Mouse (Mus musculus) left cerebral cortex, postnatal 10 days (tissue): Measurements from ENCODE around the gene Nsun5. TPM values are rescaled to one million over a fixed set of nuclear protein-coding genes. Genes with fewer than 3 reads are reported as not detected.

Source experiments
- DNase-seq, 2 experiments: peaks; one replicate each; pipeline ENCODE4 v3.0.0; 2021 to 2022; ENCODE audit warnings: low spot score in 2 of 2, mixed read lengths in 1 of 2; ENCODE audit errors: extremely low spot score in 1 of 2
- intact Hi-C: fragments of 180-260 bp; cut with DNase I; formaldehyde crosslinking; loops from one replicate; pipeline ENCODE4 v1.15.1; 2025
- total RNA-seq, 2 experiments: library from RNA; stranded (reverse); gene quantifications; 2 replicates each; pipeline ENCODE4 v1.2.3; 2021

Nsun5 gene
- total RNA-seq: 10 to 100 TPM; 20.4 to 25.7 TPM

DNA sequence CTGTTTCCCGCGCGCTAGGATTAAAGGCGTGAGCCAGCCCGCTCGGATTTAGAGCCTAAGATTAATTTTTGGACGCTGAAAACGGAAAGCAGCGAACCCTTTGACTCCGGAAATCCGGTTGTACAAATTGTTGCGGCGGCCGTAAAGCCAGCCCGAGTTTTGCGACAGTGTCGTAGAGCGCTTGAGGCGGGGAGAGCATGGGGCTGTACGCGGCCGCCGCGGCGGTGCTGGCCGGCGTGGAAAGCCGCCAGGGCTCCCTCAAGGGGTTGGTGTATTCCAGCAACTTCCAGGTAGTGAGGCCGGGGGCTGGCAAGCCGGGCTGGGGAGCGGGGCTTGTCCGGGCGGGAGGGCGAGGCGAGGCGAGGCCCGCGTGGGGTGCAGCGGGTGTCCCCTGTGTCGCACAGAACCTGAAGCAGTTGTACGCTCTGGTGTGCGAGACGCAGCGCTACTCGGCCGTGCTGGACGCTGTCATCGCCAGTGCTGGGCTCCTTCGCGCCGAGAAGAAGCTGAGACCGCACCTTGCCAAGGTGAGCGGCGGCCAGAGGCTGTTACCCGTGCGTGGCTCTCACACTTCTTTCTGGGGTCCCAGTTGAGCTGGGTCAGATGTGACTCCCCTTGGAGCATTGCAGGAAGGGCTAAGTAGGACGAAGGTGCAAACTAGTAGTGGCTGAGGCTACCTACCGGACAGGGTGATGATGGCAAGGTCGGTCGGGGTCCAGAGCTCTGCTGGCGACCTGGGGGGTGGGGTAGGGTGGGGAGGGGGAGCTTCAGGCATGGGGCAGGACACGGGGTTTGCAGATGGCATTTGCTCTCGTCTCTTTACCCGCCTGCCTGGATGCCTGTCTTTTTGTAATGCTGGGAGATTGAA, at the start of gene Nsun5:
TSS of gene Nsun5 (plus strand) at position 167 of the 868 bp plus-strand sequence.
- intact Hi-C loops: no loop called here
- peak; percentile 93 to 97 for DNase-seq

DNA sequence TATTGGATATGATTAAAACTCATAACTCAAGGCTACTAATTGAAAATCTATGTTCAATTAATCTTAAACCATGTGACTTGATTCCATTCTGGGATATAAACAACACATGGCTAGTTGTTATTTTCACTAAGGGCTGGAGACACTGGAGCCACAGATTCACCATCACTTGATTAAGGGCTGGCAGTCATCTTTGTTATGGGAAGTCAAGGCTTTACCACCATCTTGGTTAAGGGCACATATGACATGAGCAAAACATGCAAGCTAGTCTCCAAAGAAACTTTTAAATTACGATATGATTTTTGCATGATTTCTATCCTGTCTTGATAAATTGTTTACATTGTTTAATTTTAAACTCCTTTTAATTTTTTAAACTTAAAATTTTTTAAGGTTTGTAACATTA, 47.6 kb upstream of the Nsun5 start:
- no peak for DNase-seq
- intact Hi-C loops: no loop called here

DNA sequence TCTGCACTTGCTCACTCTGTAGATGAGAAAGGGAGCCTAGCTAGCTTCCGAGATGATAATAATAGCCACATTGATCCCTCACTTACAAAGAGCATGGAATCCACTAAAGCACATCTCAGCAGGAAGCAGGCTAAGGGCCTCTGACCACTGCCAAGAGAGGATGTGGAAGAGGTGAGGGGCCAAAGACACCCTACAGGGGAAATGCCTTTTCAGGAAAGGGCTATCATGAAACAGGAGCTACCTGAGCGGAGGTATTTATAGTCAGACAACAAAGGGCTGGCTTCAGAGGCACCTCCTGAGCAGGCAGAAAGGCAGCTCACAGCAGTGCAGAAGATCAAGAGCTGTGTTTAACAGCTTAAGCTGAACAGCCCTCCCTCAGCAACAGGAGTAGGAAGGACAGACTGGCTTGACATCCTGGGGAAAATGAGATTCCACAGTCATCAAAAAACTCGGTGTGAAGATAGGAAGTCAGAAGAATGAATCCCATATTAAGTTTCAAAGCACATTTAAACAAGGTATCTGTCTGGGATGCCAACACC, 43.6 kb upstream of the Nsun5 start:
- no peak for DNase-seq
- intact Hi-C loops: no loop called here

DNA sequence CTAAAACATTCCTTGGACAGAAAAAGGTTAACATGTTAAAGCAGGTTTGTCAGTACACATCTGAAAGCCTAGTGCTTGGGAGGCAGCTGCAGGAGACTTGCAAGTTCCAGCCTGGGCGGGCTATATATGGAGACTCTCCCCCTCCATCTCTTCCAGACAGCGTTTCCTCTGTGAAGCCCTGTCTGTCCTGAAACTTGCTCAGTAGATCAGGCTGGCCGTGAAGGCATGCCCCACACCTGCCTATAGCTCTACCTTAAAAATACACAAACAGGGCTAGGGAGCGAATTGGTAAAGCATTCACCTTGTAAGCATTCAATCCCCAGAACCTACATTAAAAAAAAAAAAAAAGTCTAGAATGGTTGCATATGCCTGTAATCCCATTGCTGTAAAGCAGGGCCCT, 40.3 kb upstream of the Nsun5 start:
- DNase-seq: no peak
- intact Hi-C loops: no loop called here

DNA sequence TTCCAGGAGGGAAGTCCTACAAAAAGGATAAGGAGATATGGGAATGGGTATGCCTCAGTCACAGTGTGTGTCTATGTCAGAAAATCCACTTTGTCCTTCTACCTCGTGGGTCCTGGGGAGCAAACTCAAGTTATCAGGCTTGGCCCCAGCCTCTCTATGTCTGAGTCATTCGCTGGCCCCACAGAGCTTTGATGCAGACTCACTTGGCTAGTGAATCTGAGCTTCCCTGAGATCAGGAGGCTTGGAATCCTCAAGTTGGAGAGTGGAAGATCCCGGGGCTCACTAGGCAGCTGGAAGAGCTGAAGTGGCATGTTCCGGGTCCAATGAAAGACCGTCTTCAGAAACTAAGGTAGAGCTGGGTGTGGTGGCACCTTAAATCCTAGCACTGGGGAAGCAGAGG, 39.6 kb upstream of the Nsun5 start:
- DNase-seq: no peak
- intact Hi-C loops: no loop called here

DNA sequence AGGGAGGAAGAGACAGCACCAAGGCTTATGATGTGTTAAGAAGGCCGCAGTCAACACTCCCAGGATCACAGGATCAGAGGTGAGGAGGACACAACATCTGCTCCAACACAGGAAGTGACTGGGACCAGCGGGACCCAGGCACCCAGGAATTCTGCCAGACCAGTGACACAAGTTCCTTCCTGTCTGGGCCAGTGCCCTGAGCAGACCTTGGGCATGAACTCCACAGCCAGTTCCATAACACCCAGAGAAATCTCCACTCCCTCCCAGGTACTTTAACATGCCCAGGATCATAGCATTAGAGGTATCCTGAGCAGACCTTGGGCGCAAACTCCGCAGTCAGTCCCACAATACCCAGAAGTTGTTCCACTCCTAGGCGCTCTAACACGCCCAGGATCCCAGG, 38.6 kb upstream of the Nsun5 start:
- DNase-seq: no peak
- intact Hi-C loops: no loop called here

DNA sequence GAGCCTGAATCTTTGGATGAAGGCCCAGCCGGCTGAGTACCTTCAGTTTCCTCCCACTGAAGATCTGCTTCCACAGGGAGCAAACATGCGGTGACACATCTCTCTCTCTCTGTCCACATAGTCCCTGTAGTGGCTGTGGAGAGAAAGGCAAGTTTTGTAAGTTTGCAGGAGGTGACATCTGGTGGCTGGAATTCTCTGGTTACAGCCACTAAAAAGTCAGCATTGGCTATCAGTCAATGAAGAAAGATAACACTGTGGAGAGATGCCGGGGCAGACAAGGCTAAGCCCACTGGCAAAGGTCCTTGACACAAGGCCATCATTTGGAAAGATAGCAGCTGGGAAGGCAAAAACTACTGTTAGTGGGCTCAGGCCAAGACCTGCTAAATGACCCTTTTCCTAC, 32.2 kb upstream of the Nsun5 start:
- intact Hi-C loops: no loop called here
- no peak for DNase-seq

DNA sequence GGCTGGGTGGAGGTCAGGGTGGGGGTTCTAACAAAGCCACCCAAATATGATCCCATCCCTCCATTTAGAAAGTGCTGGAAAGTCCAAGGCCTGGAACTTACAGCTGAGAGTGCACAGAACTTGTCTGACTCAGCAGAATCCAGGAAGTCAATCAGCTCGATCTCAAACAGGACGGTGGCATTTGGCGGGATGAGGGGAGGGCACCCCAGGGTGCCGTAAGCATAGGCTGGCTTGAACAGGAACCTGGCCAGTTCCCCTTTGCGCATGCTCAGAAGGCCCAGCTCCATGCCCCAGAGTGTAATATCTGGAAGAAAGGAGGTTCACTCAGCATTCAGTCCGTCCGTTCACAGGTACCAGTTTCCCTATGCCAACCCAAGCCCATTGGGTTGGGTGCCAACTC, 23.8 kb upstream of the Nsun5 start:
- peak in 1 of 2 experiments; percentile 18 for DNase-seq
- intact Hi-C loops: loop anchor here (10.0 kb wide), 1 partner anchor 241 kb away; no protein-coding TSS in a partner anchor

DNA sequence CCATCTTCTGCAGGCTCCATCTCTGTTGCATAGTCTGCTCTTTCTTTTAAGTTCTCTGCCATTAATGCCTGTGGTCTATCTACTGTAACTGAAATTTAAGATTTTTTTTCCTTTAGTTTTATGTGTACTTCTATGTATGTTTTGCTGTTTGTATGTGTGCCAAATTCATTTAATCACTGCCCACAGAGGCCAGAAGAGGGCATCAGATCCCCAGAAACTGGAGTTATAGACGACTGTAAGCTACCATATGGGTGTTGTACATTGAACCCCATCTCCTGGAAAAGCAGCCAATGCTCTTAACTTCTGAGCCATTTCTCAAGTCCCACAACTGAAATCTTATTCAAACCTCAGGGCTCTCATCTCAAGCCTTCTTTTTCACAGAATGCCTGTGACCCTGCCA, 23.3 kb upstream of the Nsun5 start:
- intact Hi-C loops: loop anchor here (10.0 kb wide), 1 partner anchor 242 kb away; no protein-coding TSS in a partner anchor
- DNase-seq: no peak

DNA sequence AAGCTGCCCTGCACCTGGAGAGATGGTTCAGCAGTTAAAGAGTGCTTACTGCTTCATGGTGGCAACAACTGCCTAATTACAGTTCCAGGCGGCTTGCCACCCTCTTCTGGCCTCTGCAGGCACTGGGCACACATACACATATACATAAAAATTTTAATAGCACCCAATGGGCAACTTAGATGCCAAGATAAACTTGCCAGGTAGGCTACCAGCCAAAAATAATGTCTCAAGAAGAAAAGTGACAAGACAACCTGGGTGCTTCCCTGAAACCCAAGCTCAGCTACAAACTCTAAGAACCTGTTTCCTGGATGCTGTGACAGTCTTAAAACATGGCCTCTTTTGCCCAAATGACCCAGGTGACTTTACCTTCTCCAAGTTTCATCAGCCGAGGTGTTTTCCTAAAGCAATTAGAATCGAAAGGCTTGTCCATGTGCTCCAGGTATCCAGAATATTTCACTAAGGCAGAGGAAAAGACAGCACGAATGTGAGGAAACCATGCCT, 22.2 kb upstream of the Nsun5 start:
- DNase-seq: no peak
- intact Hi-C loops: loop anchor here (10.0 kb wide), 1 partner anchor 243 kb away; no protein-coding TSS in a partner anchor

DNA sequence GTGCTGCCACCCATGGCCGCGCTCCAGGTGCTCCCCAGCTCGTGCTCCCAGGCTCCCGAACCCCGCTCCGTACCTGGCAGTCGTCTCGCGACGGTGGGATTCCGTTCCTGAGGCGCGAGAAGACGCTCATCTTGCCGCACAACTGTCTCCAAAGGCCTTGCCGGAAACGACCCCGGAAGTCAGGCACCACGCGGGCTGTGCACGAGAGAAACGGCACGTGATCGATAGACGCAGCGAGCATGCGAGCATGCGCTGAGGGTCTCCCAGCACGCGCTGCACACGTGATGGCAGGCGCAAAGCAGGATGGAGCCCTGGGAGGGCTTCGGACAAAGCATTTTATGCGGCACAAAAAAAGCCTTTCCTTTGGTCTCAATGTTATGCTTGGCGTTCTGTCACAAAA, 19.9 kb upstream of the Nsun5 start, which contains the start of gene Fkbp6:
TSS of gene Fkbp6 (minus strand) at position 183 of the 400 bp plus-strand sequence.
- no peak for DNase-seq
- intact Hi-C loops: loop anchor here (10.0 kb wide), 1 partner anchor 245 kb away; no protein-coding TSS in a partner anchor

DNA sequence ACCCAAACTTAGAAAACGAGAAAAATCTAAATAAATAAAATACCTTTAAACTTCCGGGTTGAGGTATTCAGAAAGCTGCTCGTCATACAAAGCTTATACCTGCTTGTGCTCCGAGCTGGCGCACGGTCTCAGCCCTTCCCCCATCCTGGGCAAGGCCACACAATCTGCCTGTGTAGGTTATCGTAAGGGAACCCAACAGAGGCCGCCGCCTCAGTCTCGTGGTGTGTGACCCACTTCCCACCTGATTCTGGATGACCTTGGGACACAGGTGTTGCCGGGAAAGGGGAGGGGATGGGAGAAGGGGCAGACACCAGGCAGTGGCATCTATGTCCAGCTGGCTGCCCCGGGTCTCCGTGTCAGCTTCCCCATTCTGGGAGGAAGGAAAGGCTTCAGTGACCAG, 18.1 kb upstream of the Nsun5 start:
- intact Hi-C loops: no loop called here
- DNase-seq: no peak

DNA sequence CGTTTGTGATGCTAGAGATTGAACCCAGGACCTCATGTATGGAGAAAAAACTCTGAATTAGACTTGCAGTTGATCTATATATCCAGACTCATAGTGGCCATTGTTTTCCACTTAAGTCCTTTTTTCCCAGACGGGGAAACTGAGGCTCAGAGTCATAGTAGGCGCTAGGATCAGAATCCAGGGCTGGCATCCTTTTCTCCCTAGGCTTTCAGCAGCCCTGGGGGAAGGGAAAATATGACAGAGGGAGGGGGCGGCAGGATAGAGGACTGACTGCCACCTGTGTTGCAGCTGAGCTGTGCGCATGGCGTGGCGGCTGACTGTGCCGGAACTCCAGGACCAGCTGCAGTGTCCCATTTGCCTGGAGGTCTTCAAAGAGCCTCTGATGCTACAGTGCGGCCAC, 16.8 kb upstream of the Nsun5 start, which contains the start of gene Trim50:
TSS of gene Trim50 (plus strand) at position 301 of the 400 bp plus-strand sequence.
- DNase-seq: no peak
- intact Hi-C loops: no loop called here

DNA sequence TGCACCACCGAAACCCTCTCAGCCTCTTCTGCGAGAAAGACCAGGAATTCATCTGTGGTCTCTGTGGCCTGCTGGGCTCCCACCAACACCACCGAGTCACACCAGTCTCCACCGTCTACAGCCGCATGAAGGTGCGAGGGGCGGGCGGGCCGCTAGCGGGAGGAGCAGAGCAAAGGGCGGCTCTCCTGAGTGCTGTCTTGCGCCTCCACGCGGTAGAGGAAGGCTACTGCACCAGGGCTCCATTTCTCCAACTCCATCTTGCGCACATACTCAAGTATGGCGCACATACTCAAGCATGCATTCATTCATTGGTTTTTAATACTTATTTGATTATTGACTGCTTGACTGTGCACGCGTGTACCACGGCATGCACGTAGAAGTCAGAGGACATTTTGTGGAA, 16.2 kb upstream of the Nsun5 start:
- intact Hi-C loops: no loop called here
- no peak for DNase-seq

DNA sequence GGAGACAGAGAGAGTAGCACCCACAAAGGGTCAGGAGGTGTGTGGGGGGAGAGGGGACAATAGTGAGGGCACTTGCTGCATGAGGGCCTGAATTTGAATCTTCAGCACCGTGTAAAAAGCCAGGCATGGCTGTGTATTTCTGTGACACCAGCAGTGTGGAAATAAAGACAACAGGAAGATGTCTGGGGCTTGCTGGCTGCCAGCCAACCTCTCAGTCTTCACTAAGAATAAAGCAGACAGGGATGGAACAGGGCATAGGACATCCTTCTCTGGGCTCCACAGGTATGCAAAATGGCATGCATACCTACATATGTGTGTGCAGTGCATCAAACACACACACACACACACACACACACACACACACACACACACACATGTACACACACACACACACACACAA, 13.7 kb upstream of the Nsun5 start:
- intact Hi-C loops: no loop called here
- DNase-seq: no peak

DNA sequence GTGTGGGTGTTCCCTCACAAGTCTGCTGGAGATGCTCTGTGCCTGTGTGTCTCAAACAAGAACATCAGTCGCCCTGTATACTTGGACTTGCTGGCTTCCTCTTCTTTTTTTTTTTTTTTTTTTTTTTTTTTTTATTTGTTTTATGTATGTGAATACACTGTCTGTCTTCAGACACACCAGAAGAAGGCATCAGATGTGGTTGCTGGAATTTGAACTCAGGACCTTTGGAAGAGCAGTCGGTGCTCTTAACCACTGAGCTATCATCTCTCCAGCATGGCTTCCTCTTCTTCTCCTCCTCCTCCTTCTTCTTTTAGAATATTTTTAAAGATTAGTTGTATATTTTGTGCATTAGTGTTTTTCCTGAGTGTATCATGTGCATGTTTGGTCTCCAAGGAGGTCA, 12.2 kb upstream of the Nsun5 start:
- intact Hi-C loops: no loop called here
- DNase-seq: peak in 1 of 2 experiments; percentile 67

DNA sequence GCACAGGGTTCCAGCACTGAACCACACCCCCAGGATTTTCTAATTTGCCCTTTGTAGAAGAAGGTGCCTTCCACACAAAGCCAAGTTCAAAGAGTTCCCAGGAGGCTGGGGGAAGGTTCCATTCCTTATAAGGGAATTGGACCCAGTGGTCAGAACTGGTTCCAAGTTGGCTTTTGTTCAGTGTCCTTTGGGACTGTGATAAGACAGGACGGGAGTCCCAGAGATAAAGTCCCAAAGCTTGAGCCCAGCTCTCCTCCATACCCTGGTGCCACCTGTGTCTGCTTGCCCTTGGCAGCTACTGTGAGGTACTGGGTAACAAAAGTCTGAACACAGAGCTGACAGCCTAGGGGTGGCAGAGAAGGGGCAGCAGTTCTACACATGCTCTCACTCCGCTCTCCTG, 10.0 kb upstream of the Nsun5 start:
- no peak for DNase-seq
- intact Hi-C loops: no loop called here

DNA sequence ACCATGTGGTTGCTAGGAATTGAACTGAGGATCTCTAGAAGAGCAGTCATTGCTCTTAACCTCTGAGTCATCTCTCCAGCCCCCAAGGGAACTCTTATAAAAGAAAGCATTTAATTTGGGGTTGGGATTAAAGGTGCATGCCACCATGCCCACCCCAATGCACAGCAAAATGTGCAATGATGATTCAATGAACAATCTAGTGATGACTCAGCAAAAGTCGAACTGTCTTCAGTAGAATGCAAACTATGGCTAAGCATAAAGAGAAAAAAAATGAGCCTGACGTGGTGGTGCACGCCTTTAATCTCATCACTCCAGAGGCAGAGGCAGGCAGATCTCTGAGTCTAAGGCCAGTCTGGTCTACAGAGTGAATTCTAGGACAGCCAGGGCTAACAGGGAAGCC, 7.2 kb upstream of the Nsun5 start:
- no peak for DNase-seq
- intact Hi-C loops: no loop called here

DNA sequence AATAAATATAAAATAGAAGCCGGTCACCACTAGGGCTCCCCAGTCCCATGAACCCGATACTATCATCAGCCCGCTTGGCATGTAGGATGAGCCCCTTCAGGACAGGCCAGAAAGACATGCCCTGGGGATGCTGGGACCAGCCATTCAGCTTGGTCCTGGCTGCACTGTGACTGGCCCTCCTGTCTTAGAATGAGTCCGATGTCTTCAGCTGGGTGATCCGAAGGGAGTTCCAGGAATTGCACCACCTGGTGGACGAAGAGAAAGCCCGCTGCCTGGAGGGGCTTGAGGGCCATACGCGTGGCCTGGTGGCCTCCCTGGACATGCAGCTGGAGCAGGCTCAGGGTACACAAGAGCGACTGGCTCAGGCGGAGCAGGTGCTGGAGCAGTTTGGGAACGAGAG, 6.2 kb upstream of the Nsun5 start:
- DNase-seq: peak in 1 of 2 experiments; percentile 32
- intact Hi-C loops: no loop called here

DNA sequence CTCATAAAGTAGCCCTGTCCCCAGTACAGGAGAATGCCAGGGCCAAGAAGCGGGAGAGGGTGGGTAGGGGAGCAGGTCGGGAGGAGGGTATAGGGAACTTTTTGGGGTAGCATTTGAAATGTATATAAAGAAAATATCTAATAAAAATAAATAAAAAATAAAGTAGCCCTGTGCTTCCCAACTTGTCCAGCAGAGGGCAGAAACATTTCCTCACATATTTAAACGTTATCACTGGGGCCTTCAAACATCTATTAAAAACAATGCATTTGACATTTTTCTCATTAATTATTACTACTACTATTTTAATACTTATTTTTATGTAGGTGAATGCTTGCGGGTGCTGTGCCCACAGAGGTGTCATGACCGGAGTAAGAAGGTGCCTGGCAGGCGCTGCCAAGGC, 1.9 kb upstream of the Nsun5 start:
- intact Hi-C loops: no loop called here
- no peak for DNase-seq
